Mouse (Mus musculus) c-Kit-negative CD71-positive TER-119-positive erythroid progenitor cells, embryonic 14.5 days (primary cell): Measurements from ENCODE around the gene Gm3317.
"Not testable (repeated sequence)": the region's sequence is repeated elsewhere in the genome, so short reads cannot be mapped to it uniquely, and the experiment has no call there.

ENCODE experiments used
- DNase-seq: peaks from one replicate; pipeline ENCODE4 v3.0.0-alpha.2; 2013; ENCODE audit warnings: low read depth, low spot score

Gene Gm3317

GRCm38 (mm10) chr14:5164235-5164634 lies at the start of gene Gm3317:
Gene Gm3317, plus strand, starts transcription at chr14:5164535.
- DNase-seq: not testable (repeated sequence)

- not testable (repeated sequence) for DNase-seq
These were observed 33.1 kb upstream of the Gm3317 start, which contains the start of gene Gm8279 for GRCm38 (mm10) chr14:5131219-5131618. Gene Gm8279, plus strand, starts transcription at chr14:5131519.

GRCm38 (mm10) chr14:5185493-5185892 lies 21.2 kb downstream of the Gm3317 start, which contains the start of gene Gm8271:
Gene Gm8271, plus strand, starts transcription at chr14:5185793.
- not testable (repeated sequence) for DNase-seq
